Mouse (Mus musculus): Measurements from ENCODE around the gene Agtpbp1.

GRCm38 (mm10) chr13:59624903-59625302 is 39.9 kb upstream of the Agtpbp1 start:
- no peak for TF ChIP-seq CTCF (IDR thresholded peaks at IDR 0.05 in 2 of 3, conservative IDR thresholded peaks at IDR 0.05 in 1 of 3; ENCODE audit: control insufficient read depth in 1 of 3, insufficient read depth in 1 of 3, low read depth in 2 of 3, low read length in 3 of 3, poor library complexity in 1 of 3, severe bottlenecking in 1 of 3)
- no peak for TF ChIP-seq POLR2A (IDR thresholded peaks at IDR 0.05; ENCODE audit: control insufficient read depth in 1 of 2, insufficient read depth in 1 of 2, low read depth in 1 of 2, low read length in 2 of 2, poor library complexity in 1 of 2)
- no peak for TF ChIP-seq EP300 (IDR thresholded peaks at IDR 0.05; ENCODE audit: low read depth in 1 of 2, low read length in 2 of 2)
- no peak for TF ChIP-seq SIN3A (IDR thresholded peaks at IDR 0.05; ENCODE audit: low read length)
- TF ChIP-seq BHLHE40 (IDR thresholded peaks at IDR 0.05; ENCODE audit: borderline replicate concordance, low read depth, low read length), result no peak
- TF ChIP-seq TCF12 (IDR thresholded peaks at IDR 0.05; ENCODE audit: low read depth, low read length), result no peak
- no peak for TF ChIP-seq JUND (IDR thresholded peaks at IDR 0.05; ENCODE audit: low read depth, low read length)
- TF ChIP-seq SMC3 (IDR thresholded peaks at IDR 0.05; ENCODE audit: low read depth, low read length), result no peak
- no peak for TF ChIP-seq GATA1 (IDR thresholded peaks at IDR 0.05; ENCODE audit: low read depth, low read length)
